Comparison of ENCODE assay signal across 8 mouse cellular contexts in genomic region chrX:105391680-105392462, GRCm38 (mm10).
A peak's percentile ranks its signal among the peaks of the same experiment; 100 is the strongest.
DNase-seq lines count a peak whose midpoint lies in the region; ATAC-seq and TF ChIP-seq lines count a peak whose summit lies in the region.

No protein-coding gene starts in this region.

- peak overlapping the region; percentile 55 for H3K9ac ChIP-seq in hindbrain, embryonic 16.5 days (ENCODE audit: low read depth, low read length)

- H3K36me3 ChIP-seq in hindbrain, embryonic 16.5 days (ENCODE audit: control insufficient read depth, insufficient read depth, low read length) = 0 out of 2 replicates have a peak, but pooled peaks cover 3% of the 10 kb centered on the region
- H3K36me3 ChIP-seq in midbrain, embryonic 10.5 days = peaks cover 14% of the 10 kb centered on the region
- H3K36me3 ChIP-seq in thymus, adult 2 months (ENCODE audit: control insufficient read depth, insufficient read depth, low read length) = no peaks in the 10 kb centered on the region

- H3K4me1 ChIP-seq in hindbrain, embryonic 16.5 days (ENCODE audit: control insufficient read depth, insufficient read depth, low read depth, low read length) = no peaks in the 10 kb centered on the region
- peaks cover 24% of the 10 kb centered on the region for H3K4me1 ChIP-seq in midbrain, embryonic 10.5 days
- H3K4me1 ChIP-seq in thymus, adult 2 months (replicated peaks; ENCODE audit: control insufficient read depth, insufficient read depth, low read length) = no peaks in the 10 kb centered on the region

- peak overlapping the region; percentile 42 for H3K4me3 ChIP-seq in hindbrain, embryonic 16.5 days (ENCODE audit: low read length)
- H3K4me3 ChIP-seq in midbrain, embryonic 10.5 days = peak overlapping the region; percentile 53
- no peak overlapping the region for H3K4me3 ChIP-seq in thymus, adult 2 months (ENCODE audit: control insufficient read depth, insufficient read depth, low read length)

- H3K27ac ChIP-seq in hindbrain, embryonic 16.5 days (ENCODE audit: low read depth, low read length) = peak overlapping the region; percentile 88
- peak overlapping the region; percentile 87 for H3K27ac ChIP-seq in midbrain, embryonic 10.5 days (replicated peaks)
- no peak overlapping the region for H3K27ac ChIP-seq in thymus, adult 2 months (ENCODE audit: control insufficient read depth, insufficient read depth, low read length)

- no peaks in the 10 kb centered on the region for H3K9me3 ChIP-seq in hindbrain, embryonic 16.5 days (ENCODE audit: control insufficient read depth, low read length)
- no peaks in the 10 kb centered on the region for H3K9me3 ChIP-seq in midbrain, embryonic 10.5 days (replicated peaks)

- TF ChIP-seq POLR2A in thymus, adult 2 months (IDR thresholded peaks at IDR 0.05; ENCODE audit: control insufficient read depth, extremely low read depth, insufficient read depth, low read length, poor library complexity) = no peak

- H3K4me2 ChIP-seq in hindbrain, embryonic 16.5 days (ENCODE audit: low read length) = peak overlapping the region; percentile 57

- peak; percentile 71 for DNase-seq in embryo, embryonic 9.5 days (ENCODE audit: extremely low spot score)
- peak; percentile 84 for DNase-seq in midbrain, embryonic 10.5 days (ENCODE audit: low spot score)
- DNase-seq in yolk sac, embryonic 10.5 days (ENCODE audit: low spot score) = peak; percentile 16
- no peak for DNase-seq in thymus, adult 2 months
- no peak for DNase-seq in thymus, postnatal 10 days (ENCODE audit: low spot score in 2 of 2)
- no peak for DNase-seq in adrenal gland, postnatal 25 days

- H3K27me3 ChIP-seq in hindbrain, embryonic 16.5 days (replicated peaks; ENCODE audit: control insufficient read depth, insufficient read depth, low read length) = no peaks in the 10 kb centered on the region; the same call in 1 of the 2 replicates
- peaks cover 99% of the 10 kb centered on the region for H3K27me3 ChIP-seq in midbrain, embryonic 10.5 days (ENCODE audit: low read depth, poor library complexity, severe bottlenecking)
- no peaks in the 10 kb centered on the region for H3K27me3 ChIP-seq in thymus, adult 2 months (ENCODE audit: control insufficient read depth, insufficient read depth, low read length)

- 25% methylated on average over 8 of the region's 8 CpGs for WGBS in hindbrain, embryonic 16.5 days
- 22% methylated on average over 8 of the region's 8 CpGs for WGBS in midbrain, embryonic 10.5 days
- WGBS in thymus, adult 2 months = 58% methylated on average over 8 of the region's 8 CpGs

- ATAC-seq in cerebellum, adult (ENCODE audit: insufficient number of reproducible peaks, low FRiP score, low TSS enrichment) = peak; percentile 97
- peak; percentile 98 for ATAC-seq in hindbrain, embryonic 16.5 days

- no peak for TF ChIP-seq CTCF in thymus, adult 2 months (IDR thresholded peaks at IDR 0.05; ENCODE audit: borderline replicate concordance, control insufficient read depth, extremely low read depth, insufficient read depth, low read length, poor library complexity)

Comparison
In these comparisons a context has a peak if more than half of its experiments do, and no peak if none do; other contexts are left out.
1. DNase-seq: peak in embryo, embryonic 9.5 days (single experiment), midbrain, embryonic 10.5 days (single experiment) and yolk sac, embryonic 10.5 days (single experiment); none in thymus, adult 2 months (single experiment), thymus, postnatal 10 days (0 of 2) and adrenal gland, postnatal 25 days (single experiment).